Mouse (Mus musculus): ENCODE measurements around the gene B230104I21Rik.

Gene B230104I21Rik

GRCm38 (mm10) chr4:154393196-154394122, 57.5 kb downstream of the B230104I21Rik start:
- no peak for DNase-seq (ENCODE audit: low spot score in 2 of 2)

GRCm38 (mm10) chr4:154394123-154394722, 58.3 kb downstream of the B230104I21Rik start:
- DNase-seq (ENCODE audit: low spot score in 2 of 2), result no peak

DNA sequence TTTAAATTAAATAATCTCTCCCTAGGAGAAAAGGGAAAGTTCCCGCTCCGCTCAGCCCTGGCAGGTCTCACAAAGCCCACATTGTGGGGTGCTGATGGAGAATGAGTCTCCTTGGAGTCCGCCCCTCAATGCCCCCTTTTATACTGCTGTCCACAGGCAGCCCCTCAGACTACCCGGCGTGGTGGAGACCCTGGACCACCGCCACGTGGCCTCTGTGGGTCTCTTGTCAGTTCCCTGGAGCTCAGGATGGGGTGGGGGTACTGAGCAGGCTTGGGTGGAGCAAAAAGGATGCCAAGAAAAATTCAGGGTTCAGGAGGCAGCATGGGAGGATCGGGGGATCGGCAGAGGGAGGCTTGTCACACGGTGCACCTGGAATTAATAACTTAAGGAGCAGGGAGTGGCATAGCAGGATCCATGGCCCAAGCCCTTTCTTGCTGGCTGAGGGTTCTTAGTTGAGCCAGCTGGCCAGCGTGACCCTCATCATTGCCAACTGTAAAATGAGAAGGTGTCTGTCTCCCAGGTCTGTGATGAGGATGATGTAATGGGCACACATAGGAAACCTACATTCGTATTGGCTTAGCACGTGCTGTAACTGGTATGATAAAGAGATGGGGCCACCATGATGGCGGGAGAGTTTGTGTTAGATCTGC, 60.9 kb downstream of the B230104I21Rik start:
- no peak for DNase-seq (ENCODE audit: low spot score in 2 of 2)
